Mouse (Mus musculus): Measurements from ENCODE around the gene Krt80.

The Krt80 gene

DNA sequence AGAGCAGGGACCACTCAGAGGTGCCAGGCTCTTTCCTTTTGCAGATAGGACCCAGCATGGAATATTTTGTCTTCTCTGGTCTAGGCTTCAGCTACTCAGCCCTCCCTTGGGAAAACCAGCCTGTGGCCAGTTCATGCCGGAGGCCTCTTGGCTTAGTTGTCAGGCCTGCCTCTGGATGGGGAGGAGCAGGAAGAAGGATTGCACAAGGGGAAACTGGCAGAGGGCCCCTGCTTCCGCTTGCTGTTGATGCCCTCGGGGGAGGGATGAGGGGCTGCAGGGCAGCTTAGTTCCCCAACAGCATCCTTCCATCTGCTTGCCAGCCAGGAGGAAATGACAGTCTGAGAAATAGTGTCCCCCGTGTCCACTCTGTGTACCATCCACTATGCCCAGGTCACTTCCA lies 4.9 kb upstream of the Krt80 start:
- DNase-seq (ENCODE audit: low spot score in 2 of 2): no peak

DNA sequence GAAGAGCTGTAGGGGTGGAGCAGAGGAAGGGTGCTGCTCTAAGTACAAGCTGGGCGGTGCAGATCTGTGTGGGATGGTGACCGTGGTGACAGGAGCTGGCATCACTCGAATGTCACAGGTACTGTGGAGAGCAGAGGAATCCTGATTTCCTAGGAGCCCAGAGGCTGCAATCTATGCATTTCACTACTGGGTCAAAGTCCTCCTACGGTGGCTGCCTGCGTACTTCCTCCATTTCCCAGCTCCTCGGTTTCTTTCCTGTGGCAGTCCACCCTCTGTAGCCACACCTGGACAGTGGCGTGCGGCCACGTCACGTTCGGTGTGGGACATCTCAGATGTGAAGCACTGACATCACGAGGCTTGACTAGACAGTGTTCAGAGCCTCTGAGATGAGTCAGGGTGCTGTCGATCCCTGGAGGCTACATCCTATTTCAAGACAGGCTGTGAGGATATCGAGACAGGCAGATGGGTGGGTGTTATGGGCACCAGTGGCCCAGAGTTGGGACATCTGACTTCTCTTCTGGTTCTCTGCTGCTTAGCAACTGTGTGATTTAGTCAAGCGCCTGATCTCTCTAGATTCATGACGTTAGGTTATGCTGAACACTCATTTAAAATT lies 3.4 kb upstream of the Krt80 start:
- DNase-seq (ENCODE audit: low spot score in 2 of 2): no peak

DNA sequence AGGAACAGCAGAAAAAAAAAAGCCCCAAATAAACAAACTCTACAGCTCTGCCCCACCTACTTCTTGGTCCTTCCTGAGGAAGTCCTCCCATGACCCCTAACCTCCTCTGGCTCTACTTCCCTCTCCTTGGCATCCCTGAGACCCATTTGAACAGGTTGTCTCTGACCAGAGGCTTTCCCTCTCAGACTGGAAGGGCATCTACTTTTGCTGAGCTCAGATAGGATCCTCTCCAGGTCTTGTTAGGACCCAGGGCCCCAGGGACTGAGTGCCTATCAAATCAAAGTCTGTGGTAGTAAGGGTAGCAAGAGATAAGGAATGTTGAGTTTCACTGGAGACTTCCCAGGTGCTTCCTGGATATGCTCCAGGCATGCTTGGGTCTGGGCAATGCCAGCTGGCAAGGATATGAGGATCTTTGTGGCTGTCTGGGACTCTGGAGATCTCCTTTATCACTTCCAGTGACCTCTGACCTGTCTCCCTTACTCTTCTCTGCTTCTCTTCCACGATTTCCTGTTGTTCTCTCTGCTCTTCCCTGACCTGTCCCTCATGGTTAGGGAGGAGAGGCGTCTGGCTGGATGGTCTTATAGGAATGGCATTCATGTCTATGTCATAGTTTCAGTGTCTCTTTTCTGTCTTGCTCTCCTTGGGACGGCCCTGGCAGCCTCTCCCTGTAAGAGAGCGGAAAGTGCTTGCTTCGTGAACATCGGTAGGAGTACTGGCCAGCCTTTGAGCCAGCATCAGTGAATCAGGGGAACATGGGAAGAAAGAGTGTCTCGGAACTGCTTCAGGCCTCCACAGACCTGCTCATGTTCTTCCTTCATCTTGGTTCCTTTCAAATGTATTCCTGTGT lies 2.4 kb upstream of the Krt80 start:
- no peak for DNase-seq (ENCODE audit: low spot score in 2 of 2)

DNA sequence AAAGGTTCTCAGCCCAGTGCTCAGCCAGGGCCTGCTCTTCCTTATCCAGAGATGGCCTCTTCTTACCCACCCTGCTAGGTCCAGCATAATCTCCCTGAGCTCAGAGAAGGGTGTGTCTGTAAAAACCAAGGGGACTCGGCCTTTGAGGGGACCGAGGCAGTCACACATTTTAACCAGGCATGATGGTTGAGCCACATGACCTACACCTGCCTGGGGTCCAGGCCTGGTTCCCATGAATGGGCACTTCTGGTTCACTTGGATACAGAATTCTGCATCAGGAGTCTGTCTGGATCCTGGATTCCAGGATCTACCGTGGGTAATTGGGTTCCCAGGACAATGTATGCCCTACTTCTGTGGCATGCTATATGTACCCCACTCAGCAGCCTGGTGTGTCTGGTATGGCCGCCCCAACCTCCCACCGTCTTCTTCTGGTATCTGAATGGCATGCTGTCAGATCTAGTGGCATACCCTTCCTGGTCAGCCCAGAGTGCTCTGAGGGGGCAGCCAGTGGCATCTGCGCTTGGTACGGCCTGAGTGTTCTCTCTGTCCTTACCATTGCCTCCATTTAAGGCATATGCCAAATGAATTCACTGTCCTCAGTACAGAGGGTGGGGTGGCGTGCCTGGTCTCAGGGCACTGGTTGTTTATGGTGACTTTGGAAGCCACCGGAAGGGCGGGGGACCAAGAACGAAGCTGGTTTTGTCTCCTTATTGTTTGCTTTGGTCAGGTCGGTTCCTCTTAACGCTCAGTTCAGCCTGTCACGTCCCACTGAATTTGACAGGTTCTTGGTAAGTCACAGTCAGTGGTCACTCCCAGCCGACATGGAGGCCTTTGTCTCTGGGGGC lies 1.4 kb upstream of the Krt80 start:
- no peak for DNase-seq (ENCODE audit: low spot score in 2 of 2)

DNA sequence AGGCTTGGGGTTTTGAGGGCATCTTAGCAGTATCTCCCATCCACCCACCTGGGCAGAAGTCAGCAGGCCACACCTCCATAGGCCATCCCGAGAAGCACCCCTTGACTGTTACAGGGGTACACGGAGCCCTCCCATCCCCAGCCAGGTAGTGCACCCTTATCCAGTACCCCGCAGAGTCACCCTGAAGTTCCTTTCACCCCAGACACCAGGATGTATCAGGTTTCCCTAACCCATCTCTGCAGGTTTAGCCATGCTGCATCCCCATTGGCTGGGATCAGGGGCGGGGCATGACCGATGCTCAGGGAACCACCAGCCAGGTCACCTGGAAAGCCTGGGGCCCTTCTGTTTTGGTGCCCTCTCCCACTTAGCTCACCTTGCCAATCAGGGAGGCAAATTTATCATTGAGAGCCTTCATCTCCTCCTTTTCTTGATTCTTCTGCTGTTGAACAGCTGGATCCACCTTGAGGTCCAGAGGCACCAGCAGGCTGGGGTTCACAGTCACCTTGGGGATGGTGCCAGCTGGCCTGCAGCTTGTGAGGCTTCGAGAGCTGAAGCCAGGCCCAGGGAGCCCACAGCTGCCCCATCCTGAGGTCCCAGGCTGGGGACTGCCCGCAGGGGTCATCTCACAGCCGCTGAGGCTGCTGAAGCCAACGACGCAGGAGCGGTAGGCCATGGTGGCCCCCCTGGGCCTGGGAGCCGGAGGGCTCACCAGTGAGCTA lies 421 bp downstream of the Krt80 start:
- DNase-seq (ENCODE audit: low spot score in 2 of 2): no peak

DNA sequence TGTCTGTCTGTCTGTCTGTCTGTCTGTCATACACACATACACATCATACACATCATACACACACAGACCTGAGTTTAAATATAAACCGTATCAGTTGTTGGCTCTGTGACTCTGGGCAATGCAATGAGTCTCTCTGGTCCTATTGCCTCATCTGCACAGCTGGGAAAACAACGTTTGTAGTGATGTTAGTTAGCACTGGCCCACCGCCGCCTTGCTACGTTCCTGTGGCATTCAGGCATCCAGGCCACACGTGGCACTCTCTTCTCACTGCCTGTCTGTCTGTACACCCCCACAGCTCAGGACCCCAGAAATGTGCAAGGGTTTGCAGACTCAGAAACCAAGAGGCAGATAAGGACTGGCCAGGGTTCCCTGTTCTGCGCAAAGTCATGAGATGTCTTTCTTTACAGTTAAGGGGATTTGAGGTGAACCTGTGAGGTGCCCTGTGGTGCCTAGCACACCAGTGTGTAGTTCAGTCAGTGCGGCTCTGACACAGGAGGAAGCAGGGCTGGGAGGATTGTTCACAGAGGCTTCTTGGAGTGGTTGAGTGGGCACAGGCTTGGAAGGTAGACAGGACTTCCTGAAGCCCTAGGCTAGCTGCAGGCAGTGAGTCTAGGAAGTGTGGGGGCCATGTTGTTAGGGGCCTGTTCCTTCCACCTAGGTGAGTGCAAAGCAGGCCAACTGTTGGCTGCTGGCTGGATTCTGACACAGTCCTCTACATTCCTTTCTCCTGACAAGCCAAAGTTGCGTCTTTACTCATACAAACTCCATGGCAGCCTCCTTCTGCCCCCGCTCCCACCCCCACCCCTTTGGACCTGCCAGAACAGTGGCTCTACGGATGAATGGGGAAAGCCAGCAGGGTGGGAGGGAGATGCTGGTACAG lies 1.2 kb downstream of the Krt80 start:
- DNase-seq (ENCODE audit: low spot score in 2 of 2): no peak

DNA sequence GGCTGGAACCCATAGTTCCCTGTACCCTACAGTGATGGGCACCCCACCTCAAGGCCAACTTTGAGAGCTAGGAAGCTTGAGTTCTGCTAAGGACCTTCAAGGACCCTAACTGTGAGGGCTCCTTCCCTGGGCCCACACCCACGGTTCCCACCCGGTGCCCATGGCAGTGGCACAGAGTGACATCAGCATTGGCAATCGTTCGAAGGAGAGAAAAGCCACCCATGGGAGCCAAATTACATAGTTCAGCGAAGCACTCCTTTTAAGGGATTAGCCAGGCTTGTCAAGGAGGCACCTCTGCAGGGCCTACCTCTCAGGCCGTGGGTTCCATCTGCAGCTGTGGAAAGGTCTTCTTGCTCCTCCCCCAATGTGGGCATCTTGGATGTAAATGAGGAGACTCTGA lies 1.9 kb downstream of the Krt80 start:
- no peak for DNase-seq (ENCODE audit: low spot score in 2 of 2)

DNA sequence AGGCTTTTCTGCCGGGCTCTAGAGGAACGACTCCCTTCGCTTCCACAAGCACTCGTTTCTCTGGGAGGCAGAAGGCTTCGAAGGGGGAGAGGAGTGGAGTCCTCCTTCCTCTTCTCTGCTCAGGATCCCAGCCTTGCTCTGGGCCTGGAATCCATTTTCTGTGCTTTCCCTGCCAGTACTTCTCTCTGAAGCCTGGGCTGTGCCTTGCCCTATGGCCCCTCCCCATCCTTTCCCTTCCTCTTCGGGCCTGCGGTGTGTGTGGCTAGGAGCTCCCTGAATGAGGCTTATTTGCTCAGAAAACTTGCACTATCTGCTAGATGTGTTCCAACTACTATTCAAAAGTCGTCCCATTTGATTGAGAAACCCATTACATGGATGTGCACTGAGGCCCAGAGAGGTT lies 2.5 kb downstream of the Krt80 start:
- no peak for DNase-seq (ENCODE audit: low spot score in 2 of 2)

DNA sequence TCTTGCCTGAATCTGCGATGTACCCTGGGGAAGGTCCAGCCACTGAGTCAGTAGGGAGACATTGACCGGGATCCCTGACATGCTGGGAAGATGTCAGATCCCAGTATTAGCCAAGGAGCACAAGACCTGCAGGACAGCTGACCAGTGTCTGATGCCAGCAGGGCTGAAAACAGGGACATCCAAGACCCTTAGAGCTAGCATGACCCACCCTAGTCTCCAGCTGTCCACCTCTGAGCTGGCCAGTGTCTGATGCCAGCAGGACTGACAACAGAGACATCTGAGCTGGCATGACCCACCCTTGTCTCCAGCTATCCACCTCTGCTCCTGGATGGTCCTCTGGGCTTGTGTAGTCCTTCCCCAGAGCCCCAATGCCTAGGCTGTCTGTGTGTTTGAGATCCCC lies 3.0 kb downstream of the Krt80 start:
- DNase-seq (ENCODE audit: low spot score in 2 of 2): no peak

DNA sequence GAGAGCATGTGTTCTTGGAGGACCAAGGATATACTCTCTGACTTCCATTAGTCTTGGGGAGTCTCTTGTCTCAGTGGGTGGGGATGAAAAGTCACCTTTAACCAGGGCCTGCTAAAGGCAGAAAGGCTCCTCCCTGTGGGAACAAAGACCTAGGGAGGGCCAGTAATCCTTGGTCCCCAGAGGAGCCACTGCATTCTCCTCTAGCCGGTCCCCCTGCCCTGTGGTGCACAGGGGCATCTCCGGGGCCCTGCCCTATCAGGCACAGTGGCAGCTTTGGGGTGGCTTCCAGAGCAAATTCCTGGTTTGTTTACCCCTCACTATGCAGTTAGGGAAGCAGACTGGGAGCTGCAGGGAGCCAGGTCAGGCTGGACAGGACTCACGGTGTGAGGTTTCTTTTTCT lies 3.5 kb downstream of the Krt80 start:
- no peak for DNase-seq (ENCODE audit: low spot score in 2 of 2)

DNA sequence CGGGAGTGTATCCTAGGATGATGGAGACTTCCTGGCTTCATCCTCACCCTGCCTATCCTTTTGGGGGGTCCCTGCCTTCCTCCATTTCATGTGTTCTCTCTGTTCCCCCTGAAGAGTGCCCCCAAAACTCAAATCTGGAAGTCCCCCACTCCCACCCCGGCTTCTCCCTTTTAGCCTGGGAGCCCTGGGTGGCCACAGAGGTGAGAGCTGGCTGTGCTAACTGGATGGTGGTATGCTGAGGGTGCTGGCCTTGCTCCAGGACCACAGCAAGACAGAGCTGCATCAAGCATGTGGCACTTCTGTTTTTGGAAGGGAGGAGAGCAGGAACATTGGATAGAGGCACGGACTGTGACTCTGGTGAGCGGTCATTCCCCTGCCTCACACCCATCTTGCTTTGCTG lies 4.2 kb downstream of the Krt80 start:
- DNase-seq (ENCODE audit: low spot score in 2 of 2): no peak

DNA sequence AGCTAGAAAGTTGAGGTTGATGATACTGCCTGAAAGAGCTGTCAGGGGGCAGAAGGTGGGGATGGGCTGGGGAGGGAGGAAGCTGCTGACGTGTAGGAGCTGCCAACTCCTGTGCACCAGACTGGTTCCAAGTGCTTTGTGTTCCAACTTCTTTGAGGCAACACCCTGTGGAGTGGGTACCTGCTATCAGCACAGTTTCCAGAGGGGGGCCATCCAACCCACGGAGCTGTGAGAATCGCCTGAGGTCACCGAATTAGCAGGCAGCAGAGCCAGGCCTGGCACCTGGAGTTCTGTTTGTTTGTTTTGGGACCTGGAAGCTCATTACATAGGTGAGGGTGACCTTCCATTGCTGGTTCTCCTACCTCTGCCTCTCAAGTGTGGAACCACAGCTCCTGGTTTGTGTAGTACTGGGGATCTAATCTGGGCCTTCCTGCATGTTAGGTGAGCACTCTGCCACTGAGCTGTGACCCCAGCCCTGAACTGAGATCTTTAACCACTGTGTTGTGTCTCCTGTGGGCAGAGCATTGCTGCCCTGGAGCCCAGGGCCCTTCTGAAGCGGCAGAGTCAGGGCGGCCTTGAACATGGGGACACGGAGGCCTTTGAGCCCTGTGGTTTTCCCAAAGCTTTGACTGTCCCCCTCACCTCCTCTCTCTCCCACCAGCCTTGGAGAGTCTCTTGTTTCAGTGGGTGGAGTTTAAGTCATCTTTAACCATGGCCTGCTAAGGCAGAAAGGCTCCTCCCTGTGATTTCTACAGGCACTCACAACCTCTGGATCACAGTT lies 4.9 kb downstream of the Krt80 start:
- no peak for DNase-seq (ENCODE audit: low spot score in 2 of 2)

DNA sequence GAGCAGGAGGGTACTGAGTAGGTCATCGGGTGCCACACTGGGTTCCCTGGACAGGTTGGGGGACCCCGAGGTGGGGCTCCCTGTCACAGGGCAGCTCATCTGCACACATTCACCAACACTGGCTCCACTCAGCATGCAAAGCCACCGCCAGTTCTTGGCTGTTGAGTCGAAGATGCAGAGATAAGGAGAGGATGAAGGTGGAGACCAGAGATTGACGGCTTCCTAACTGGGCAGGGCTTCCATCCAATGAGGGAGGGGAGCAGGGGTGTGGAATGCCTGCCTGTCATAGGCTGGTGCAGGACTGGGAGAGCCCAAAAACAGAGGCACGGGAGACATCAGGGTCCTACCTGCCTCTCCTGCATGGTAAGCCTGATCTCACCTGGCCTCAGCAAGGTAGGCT lies 5.5 kb downstream of the Krt80 start:
- no peak for DNase-seq (ENCODE audit: low spot score in 2 of 2)

DNA sequence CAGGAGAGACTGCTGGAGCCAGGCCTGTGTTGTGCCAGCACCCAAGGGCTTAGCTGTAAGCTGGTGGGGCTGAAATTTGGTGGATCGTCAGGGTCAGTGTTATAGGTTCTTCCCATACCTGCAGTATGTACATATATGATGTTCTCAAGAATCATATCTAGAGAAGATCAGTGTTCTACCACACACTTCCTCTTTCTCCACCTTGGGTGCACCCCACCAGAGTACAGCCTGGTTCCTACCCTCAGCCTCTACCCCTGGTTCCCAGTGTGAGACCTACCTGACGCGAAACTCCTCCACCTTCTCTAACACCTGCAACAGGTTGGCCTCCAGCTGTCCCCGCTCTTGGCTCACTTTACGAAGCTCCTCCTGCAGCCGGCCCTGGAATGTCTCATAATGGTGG lies 6.0 kb downstream of the Krt80 start:
- DNase-seq (ENCODE audit: low spot score in 2 of 2): no peak

DNA sequence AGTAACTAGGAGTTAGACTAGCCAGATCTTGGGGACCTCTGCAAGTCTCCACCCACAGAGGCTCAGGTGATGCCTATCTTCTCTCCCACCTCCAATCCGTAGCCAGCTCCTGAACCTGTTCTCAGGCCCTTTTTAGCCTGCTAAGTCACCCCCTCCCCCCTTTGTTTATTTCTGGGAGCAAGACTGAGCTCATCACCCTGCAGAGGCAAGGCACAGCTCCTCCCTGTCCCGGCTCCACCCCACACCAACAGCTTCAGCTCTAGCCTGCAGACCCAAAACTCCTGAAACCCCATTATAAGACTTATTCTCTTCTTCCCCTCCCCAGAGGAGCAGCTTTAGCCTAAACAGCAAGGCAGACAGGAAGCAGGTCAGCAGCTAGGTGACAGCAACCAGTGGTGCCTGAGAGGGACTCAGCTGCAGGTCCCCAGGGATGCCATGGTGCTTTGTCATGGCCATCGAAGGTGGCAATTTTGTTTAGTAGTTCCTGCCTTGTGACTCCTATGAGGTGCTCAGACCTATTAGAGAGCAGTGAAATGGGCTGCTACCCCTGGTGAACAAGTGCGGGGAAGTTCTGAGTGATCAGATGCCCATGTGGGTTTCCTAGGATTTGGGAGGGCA lies 7.5 kb downstream of the Krt80 start:
- DNase-seq (ENCODE audit: low spot score in 2 of 2): no peak

DNA sequence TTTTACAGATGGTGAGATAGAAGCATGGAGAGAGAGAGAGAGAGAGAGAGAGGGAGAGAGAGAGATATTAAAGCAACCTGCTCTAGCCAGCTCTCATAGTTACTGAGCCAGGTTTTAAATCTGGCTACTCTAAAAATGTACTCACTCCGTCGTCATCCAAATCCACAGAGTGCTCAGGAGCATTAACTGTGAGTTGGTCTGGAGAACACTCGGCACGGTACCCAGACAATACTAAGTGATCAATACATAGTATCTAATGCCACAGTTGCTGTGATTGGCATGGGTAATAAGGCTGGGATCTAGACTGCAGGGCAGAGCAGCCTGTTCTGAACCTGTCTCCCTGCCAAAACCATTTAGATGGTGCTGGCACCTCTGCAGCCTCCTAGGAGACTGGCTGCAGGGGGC lies 14.6 kb downstream of the Krt80 start:
- DNase-seq (ENCODE audit: low spot score in 2 of 2): no peak

DNA sequence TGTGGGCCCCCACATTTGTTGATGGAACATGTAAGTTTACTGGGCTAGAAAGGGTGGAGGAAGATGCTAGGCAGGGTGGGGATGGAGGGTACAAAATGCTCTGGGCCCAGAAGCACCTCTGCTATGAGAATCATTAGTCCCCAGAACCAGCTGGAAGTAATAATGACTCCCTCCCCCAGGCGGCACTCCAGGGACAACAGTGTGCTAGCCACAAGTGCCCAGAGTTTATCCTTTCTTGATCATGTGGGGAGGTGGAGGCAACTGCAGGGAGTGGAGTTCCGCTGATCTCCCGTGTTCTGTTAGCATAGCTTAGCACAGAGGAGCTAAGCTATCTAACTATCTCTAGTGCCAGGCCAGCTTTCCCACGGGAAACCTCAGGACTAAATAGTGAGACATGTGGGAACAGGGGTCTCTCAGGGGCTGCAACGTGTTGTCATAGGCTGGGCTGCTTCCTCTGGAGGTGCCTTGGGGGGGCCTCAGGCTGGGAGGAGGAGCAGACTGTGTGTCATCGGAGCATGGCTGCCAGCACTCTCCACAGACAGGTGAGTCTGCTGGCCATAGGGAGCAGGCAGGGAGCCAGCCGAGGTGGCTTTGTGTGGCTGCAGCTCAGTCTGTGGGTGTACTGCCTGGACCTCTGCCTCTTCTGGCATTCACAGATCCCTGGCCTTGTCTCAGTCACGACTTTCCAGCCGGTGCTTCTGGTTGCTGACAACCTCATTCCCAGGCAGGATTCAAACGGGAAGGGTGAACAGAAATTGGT lies 17.1 kb downstream of the Krt80 start:
- DNase-seq (ENCODE audit: low spot score in 2 of 2): no peak

DNA sequence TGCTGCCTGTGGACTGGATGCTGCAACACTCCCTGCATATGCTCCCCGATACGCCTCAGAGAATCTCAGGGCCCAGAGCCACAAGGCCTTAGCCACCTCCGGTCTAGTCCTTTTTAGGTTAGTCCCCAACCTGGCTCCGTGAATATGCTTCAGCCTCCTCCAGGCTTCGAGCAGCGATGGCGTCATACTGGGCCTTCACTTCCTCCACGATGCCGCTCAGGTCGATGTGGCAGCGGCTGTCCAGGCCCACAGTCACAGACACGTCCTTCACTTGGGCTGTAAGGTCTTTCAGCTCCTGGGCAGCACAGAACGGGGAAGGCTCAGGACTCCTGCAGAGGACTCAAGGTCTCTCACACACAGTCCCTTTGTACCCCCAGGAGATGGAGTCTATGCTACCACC lies 17.9 kb downstream of the Krt80 start:
- DNase-seq (ENCODE audit: low spot score in 2 of 2): no peak

Data from frontal cortex, postnatal 14 days (tissue).